Mouse (Mus musculus): ENCODE measurements around the gene St13. TPM values are rescaled to one million over a fixed set of nuclear protein-coding genes. Genes with fewer than 3 reads are reported as not detected.

St13 gene
- polyA plus RNA-seq, 1 experiment from 2014 or later = 173 TPM

DNA sequence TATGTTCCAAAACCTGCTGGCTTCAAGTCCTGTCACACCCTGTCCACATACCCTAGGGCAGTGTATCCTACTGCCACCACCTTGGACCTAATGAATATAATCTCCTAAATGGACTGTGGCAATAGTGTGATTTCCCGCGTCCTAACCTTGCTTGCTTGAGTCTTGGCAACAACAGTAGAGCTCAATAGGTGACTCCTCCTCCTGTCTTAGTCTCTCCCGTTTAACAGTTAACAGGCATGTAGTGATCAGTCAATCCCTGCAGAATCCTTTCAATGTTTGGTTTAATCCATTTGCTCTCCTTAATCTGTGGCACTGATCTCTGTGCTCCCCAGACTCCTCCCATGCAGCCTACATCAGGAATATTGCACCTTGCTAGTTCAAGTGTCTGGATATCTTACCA lies 5.1 kb upstream of the St13 start:
- Histone ChIP-seq H3K4me1 (peaks cover 7% of the 10 kb centered on the region; the same call in 1 of the 2 replicates), H3K4me3 (no peak overlapping the region), H3K9me3 (no peaks in the 10 kb centered on the region), H3K27me3 (no peaks in the 10 kb centered on the region), H3K36me3 (no peaks in the 10 kb centered on the region), H3K9ac (no peak overlapping the region), H3K4me2 (no peak overlapping the region), H3K27ac (no peak overlapping the region)
- no peak for ATAC-seq (ENCODE audit: insufficient number of reproducible peaks, insufficient read depth, low FRiP score, low TSS enrichment, low read depth)
- WGBS = 85% methylated on average over 3 of the region's 3 CpGs

DNA sequence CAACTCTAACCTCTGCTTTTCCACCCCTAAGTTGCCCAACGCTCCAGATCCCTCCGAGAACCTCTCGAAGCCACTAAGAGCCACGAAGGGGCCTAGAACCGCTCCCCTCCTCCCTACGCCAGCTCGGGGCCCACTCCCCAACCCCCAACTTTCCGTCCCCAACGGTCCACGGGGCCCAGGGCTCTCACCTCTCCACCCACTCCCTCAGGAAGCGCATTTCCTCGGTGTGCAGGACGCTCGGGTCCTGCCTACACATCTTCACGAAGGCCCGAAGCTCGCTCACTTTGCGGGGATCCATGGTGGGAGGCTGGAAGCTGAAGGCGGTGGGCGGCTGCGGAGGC lies 610 bp downstream of the St13 start:
- WGBS = under 1% methylated on average over 21 of the region's 21 CpGs
- H3K4me1 ChIP-seq = peaks cover 22% of the 10 kb centered on the region
- H3K4me2 ChIP-seq = peak overlapping the region; percentile 81
- H3K36me3 ChIP-seq = peaks cover 3% of the 10 kb centered on the region; the same call in 1 of the 2 replicates
- H3K4me3 ChIP-seq = peak overlapping the region; percentile 96
- H3K27me3 ChIP-seq = no peaks in the 10 kb centered on the region
- peak overlapping the region; percentile 95 for H3K9ac ChIP-seq
- no peak; the same call in 1 of the 2 replicates for ATAC-seq (ENCODE audit: insufficient number of reproducible peaks, insufficient read depth, low FRiP score, low TSS enrichment, low read depth)
- H3K27ac ChIP-seq = peak overlapping the region; percentile 94
- no peaks in the 10 kb centered on the region for H3K9me3 ChIP-seq

GRCm38 (mm10) chr15:81398189-81398588 lies 1.7 kb downstream of the St13 start:
- H3K9ac ChIP-seq = peak overlapping the region; percentile 95; the same call in 1 of the 2 replicates

DNA sequence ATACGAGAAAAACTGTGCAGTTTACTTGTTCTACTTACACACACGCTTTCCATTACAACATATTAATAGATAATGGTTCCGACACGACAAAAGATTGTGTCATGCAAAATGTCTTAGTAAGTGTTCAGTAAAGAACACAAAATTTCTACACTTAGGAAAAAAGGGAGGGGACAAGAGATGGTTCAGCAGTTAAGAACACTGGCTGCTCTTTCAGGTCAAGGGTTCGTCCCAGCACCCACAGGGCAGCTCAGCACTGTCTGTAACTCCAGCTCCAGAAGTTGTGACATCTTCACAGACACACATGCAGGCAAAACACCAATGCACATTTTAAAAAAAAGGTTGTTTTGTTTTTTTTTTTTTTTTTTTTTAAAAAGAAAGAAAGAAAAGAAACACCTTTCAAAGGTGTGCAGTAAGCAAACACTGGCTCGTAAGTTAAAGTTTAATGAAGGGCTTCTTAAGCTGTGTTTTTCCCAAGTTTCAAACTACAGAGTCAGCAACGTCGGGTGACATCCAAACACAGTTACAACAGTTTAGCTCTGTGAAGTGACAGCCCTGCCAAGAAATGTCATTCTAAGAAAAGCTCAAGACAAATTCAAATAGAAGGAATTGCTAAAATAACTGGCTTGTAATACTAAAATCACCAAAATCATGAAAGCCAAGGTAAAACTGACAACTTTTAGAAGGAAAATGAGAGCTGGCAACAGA lies 5.5 kb downstream of the St13 start:
- peaks cover 15% of the 10 kb centered on the region; the same call in 1 of the 2 replicates for H3K4me1 ChIP-seq
- H3K9ac ChIP-seq = no peak overlapping the region
- H3K36me3 ChIP-seq = peaks cover 35% of the 10 kb centered on the region
- ATAC-seq (ENCODE audit: insufficient number of reproducible peaks, insufficient read depth, low FRiP score, low TSS enrichment, low read depth) = no peak
- no peaks in the 10 kb centered on the region for H3K27me3 ChIP-seq
- no peak overlapping the region for H3K4me3 ChIP-seq
- H3K4me2 ChIP-seq = no peak overlapping the region
- no peak overlapping the region for H3K27ac ChIP-seq
- no peaks in the 10 kb centered on the region for H3K9me3 ChIP-seq
- WGBS = 90% methylated on average over 8 of the region's 8 CpGs

More at GRCm38 (mm10) chr15:81398189-81398588, 1.7 kb downstream of the St13 start:
- no peaks in the 10 kb centered on the region for H3K27me3 ChIP-seq
- H3K36me3 ChIP-seq = peaks cover 3% of the 10 kb centered on the region; the same call in 1 of the 2 replicates
- no peaks in the 10 kb centered on the region for H3K9me3 ChIP-seq
- peak overlapping the region; percentile 81 for H3K4me2 ChIP-seq
- peaks cover 22% of the 10 kb centered on the region for H3K4me1 ChIP-seq
- H3K27ac ChIP-seq = no peak overlapping the region
- peak overlapping the region; percentile 96 for H3K4me3 ChIP-seq
- no peak for ATAC-seq (ENCODE audit: insufficient number of reproducible peaks, insufficient read depth, low FRiP score, low TSS enrichment, low read depth)

GRCm38 (mm10) chr15:81392997-81393396 lies 6.9 kb downstream of the St13 start:
- H3K4me2 ChIP-seq = no peak overlapping the region
- no peaks in the 10 kb centered on the region for H3K9me3 ChIP-seq
- no peak for ATAC-seq (ENCODE audit: insufficient number of reproducible peaks, insufficient read depth, low FRiP score, low TSS enrichment, low read depth)
- H3K27me3 ChIP-seq = no peaks in the 10 kb centered on the region
- H3K9ac ChIP-seq = no peak overlapping the region
- no peak overlapping the region for H3K27ac ChIP-seq
- peaks cover 10% of the 10 kb centered on the region; the same call in 1 of the 2 replicates for H3K4me1 ChIP-seq
- H3K4me3 ChIP-seq = no peak overlapping the region
- H3K36me3 ChIP-seq = peaks cover 47% of the 10 kb centered on the region

- Histone ChIP-seq H3K36me3 (peaks cover 95% of the 10 kb centered on the region), H3K9me3 (no peaks in the 10 kb centered on the region), H3K27me3 (no peaks in the 10 kb centered on the region), H3K4me1 (no peaks in the 10 kb centered on the region), H3K27ac (no peak overlapping the region), H3K9ac (no peak overlapping the region), H3K4me2 (no peak overlapping the region), H3K4me3 (no peak overlapping the region)
- no peak for ATAC-seq (ENCODE audit: insufficient number of reproducible peaks, insufficient read depth, low FRiP score, low TSS enrichment, low read depth)
- 98% methylated on average over 5 of the region's 5 CpGs for WGBS
Measured at GRCm38 (mm10) chr15:81386327-81386726, 13.6 kb downstream of the St13 start.

DNA sequence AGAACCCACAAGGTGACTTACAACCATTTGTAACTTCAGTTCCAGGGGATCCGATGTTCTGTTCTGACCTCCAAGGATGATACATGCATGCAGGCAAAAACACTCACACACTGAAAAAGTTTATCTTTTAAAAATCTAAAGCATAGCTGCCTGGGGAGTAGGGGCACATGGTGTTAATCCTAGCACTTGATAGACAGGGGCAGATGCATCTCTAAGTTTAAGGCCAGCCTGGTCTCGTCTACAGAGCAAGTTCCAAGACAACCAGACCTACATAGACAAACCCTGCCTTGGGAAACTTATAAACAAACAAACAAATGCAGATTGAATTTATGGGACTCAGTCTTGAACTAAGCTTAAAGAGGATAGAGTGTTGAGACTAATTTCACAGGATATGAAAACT lies 21.0 kb downstream of the St13 start:
- Histone ChIP-seq H3K9ac (no peak overlapping the region), H3K27me3 (no peaks in the 10 kb centered on the region), H3K4me1 (no peaks in the 10 kb centered on the region), H3K9me3 (no peaks in the 10 kb centered on the region), H3K4me2 (no peak overlapping the region), H3K36me3 (peaks cover 73% of the 10 kb centered on the region), H3K4me3 (no peak overlapping the region), H3K27ac (no peak overlapping the region)
- ATAC-seq (ENCODE audit: insufficient number of reproducible peaks, insufficient read depth, low FRiP score, low TSS enrichment, low read depth) = no peak
- 83% methylated on average over 2 of the region's 2 CpGs for whole genome bisulfite sequencing

DNA sequence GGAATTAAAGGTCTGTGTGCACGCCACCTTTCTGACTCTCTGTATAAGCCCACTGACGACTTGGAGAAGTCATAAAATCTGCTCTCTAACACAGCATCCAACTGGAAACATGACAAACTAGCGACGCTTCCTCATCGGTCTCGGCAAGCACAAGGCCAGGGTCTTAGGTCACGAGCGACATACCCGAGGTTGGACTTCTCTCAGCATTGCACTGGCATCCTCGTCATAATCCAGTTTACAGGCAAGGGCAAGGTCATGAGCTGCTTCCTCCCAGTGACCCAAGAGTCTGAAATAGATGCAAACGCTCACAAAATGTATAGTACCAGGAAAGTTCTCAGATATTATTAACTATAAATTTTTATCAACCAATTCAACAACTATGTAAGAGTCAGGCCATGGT lies 25.3 kb downstream of the St13 start:
- ATAC-seq (ENCODE audit: insufficient number of reproducible peaks, insufficient read depth, low FRiP score, low TSS enrichment, low read depth) = no peak
- H3K4me1 ChIP-seq = no peaks in the 10 kb centered on the region
- no peak overlapping the region for H3K27ac ChIP-seq
- 93% methylated on average over 11 of the region's 11 CpGs for WGBS
- peaks cover 68% of the 10 kb centered on the region for H3K36me3 ChIP-seq
- H3K4me2 ChIP-seq = no peak overlapping the region
- no peak overlapping the region for H3K4me3 ChIP-seq
- no peaks in the 10 kb centered on the region for H3K9me3 ChIP-seq
- H3K27me3 ChIP-seq = no peaks in the 10 kb centered on the region
- H3K9ac ChIP-seq = no peak overlapping the region

DNA sequence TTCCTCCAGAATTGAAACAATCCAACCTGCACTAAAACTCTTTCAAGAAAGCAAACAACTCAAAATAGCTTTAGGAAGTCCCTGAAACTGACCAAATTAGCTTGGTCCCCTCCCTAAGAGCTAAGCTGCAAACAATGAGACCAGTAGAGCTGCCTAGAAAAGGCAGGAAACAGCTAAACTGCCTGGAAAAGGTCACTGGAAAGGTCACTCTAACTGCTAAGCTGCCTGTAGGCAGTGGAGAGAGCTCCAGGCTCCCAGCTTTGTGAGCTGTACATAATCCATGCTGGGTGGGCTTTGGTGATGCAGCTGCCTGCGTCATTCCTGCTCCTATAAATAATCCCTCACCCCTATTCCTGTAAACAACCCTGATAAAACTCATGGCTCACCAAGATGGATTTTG lies 29.5 kb downstream of the St13 start:
- H3K4me2 ChIP-seq = no peak overlapping the region
- ATAC-seq (ENCODE audit: insufficient number of reproducible peaks, insufficient read depth, low FRiP score, low TSS enrichment, low read depth) = no peak
- WGBS = 73% methylated on average over 1 of the region's 1 CpGs
- no peak overlapping the region for H3K4me3 ChIP-seq
- H3K27ac ChIP-seq = no peak overlapping the region
- H3K27me3 ChIP-seq = no peaks in the 10 kb centered on the region
- H3K4me1 ChIP-seq = no peaks in the 10 kb centered on the region
- H3K9ac ChIP-seq = no peak overlapping the region
- H3K36me3 ChIP-seq = peaks cover 79% of the 10 kb centered on the region
- H3K9me3 ChIP-seq = no peaks in the 10 kb centered on the region

DNA sequence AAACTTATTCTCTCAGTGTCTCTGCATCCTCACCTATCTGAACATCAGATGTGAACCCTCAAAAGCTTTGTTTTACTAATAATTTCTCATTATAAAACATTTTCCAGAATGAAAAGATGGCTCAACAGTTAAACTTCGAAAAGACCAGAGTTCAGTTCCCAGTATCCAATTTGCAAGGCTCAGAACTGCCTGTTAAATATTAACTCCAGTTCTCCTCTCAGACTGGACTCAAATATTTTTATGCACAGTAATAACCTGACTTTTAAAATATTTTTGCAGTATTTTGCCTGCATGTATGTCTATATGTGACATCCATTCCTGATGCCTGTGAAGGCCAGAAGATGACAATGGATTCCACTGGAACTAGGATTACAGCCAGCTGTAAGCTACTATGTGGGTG lies 31.3 kb downstream of the St13 start:
- ATAC-seq (ENCODE audit: insufficient number of reproducible peaks, insufficient read depth, low FRiP score, low TSS enrichment, low read depth) = no peak
- Histone ChIP-seq H3K4me1 (no peaks in the 10 kb centered on the region), H3K27me3 (no peaks in the 10 kb centered on the region), H3K36me3 (peaks cover 82% of the 10 kb centered on the region), H3K9me3 (no peaks in the 10 kb centered on the region), H3K9ac (no peak overlapping the region), H3K4me3 (no peak overlapping the region), H3K4me2 (no peak overlapping the region), H3K27ac (no peak overlapping the region)
- WGBS = 85% methylated on average over 1 of the region's 1 CpGs

GRCm38 (mm10) chr15:81366241-81366640 lies 33.6 kb downstream of the St13 start:
- Histone ChIP-seq H3K9me3 (no peaks in the 10 kb centered on the region), H3K9ac (no peak overlapping the region), H3K36me3 (peaks cover 72% of the 10 kb centered on the region), H3K4me1 (peaks cover 11% of the 10 kb centered on the region; the same call in 1 of the 2 replicates), H3K27me3 (no peaks in the 10 kb centered on the region), H3K4me3 (no peak overlapping the region), H3K4me2 (no peak overlapping the region), H3K27ac (no peak overlapping the region)
- ATAC-seq (ENCODE audit: insufficient number of reproducible peaks, insufficient read depth, low FRiP score, low TSS enrichment, low read depth) = no peak
- WGBS = 85% methylated on average over 4 of the region's 4 CpGs

DNA sequence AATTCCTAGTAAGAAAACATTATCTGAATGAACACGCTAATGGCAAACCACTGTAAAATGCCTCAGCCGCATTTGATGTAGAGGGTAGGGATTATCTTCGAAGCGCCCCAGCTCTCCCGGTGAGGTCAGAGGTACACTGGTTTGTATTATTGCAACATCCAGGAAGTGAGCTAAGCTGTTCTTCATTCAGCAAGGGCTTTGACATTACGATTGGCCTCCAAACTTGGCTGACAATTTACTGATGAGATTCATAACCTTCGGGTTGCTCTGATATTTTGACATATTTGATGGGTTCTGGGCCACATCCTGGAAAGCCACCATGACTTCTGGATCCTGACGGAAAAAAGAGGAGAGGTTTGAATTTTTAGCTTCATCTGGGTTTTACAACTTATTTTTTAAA lies 34.6 kb downstream of the St13 start:
- no peaks in the 10 kb centered on the region for H3K27me3 ChIP-seq
- no peak for ATAC-seq (ENCODE audit: insufficient number of reproducible peaks, insufficient read depth, low FRiP score, low TSS enrichment, low read depth)
- WGBS = 86% methylated on average over 8 of the region's 8 CpGs
- H3K4me1 ChIP-seq = peaks cover 14% of the 10 kb centered on the region
- H3K27ac ChIP-seq = no peak overlapping the region
- peaks cover 62% of the 10 kb centered on the region for H3K36me3 ChIP-seq
- no peak overlapping the region for H3K4me3 ChIP-seq
- H3K9me3 ChIP-seq = no peaks in the 10 kb centered on the region
- H3K9ac ChIP-seq = no peak overlapping the region
- no peak overlapping the region for H3K4me2 ChIP-seq

Measured in embryonic facial prominence, embryonic 13.5 days (tissue).